Mouse (Mus musculus): ENCODE measurements around the gene Zfp936. TPM values are rescaled to one million over a fixed set of nuclear protein-coding genes. Genes with fewer than 3 reads are reported as not detected.
"Not testable (repeated sequence)": the region's sequence is repeated elsewhere in the genome, so short reads cannot be mapped to it uniquely, and the experiment has no call there.

Zfp936 gene
- polyA plus RNA-seq (2015; fragmentation: Nextera tagmentation; extraction: Ambion mirVana): not detected in 2 replicates

GRCm38 (mm10) chr7:43113929-43114328 is at the start of gene Zfp936:
TSS of gene Zfp936 (plus strand) at chr7:43114229.
- H3K4me2 ChIP-seq (ENCODE audit: low read depth, low read length); H3K9ac ChIP-seq (ENCODE audit: low read length); H3K4me1 ChIP-seq (ENCODE audit: control insufficient read depth, insufficient read depth, low read length); H3K4me3 ChIP-seq (ENCODE audit: low read length); H3K27me3 ChIP-seq (ENCODE audit: control insufficient read depth, insufficient read depth, low read length); H3K27ac ChIP-seq (ENCODE audit: low read length); ATAC-seq (replicated peaks; ENCODE audit: extremely low read depth, insufficient read depth, low FRiP score); H3K9me3 ChIP-seq (replicated peaks; ENCODE audit: control insufficient read depth, low read length); H3K36me3 ChIP-seq (ENCODE audit: control insufficient read depth, insufficient read depth): not testable (repeated sequence)
- WGBS: 74% methylated on average over 10 of the region's 10 CpGs

- Histone ChIP-seq H3K9me3 (replicated peaks; ENCODE audit: control insufficient read depth, low read length) (peaks cover 3% of the 10 kb centered on the region; the same call in 1 of the 2 replicates), H3K27ac (ENCODE audit: low read length) (no peak overlapping the region), H3K4me3 (ENCODE audit: low read length) (no peak overlapping the region), H3K27me3 (ENCODE audit: control insufficient read depth, insufficient read depth, low read length) (no peaks in the 10 kb centered on the region), H3K9ac (ENCODE audit: low read length) (no peak overlapping the region), H3K4me1 (ENCODE audit: control insufficient read depth, insufficient read depth, low read length) (no peaks in the 10 kb centered on the region), H3K36me3 (ENCODE audit: control insufficient read depth, insufficient read depth) (no peaks in the 10 kb centered on the region), H3K4me2 (ENCODE audit: low read depth, low read length) (no peak overlapping the region)
- 82% methylated on average over 8 of the region's 8 CpGs for WGBS
- no peak for ATAC-seq (replicated peaks; ENCODE audit: extremely low read depth, insufficient read depth, low FRiP score)
Measured at GRCm38 (mm10) chr7:43077831-43078230, 36.2 kb upstream of the Zfp936 start.

DNA sequence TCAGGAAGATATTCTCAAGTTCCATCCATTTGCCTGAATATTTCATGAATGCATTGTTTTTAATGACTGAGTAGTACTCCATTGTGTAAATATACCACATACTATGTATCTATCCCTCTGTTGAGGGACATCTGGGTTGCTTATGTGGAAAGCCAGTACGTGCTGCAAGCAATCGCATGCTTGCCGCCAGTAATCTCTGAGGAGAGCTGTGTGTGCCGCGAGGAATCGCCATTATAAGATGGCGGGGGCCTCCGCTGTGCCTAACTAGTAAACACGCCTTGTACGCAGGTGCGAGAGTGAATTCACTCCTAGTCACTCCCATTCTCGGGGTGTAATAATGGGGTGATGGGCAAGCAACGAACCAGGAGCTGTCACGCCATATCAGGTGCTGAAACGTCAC is 14.7 kb downstream of the Zfp936 start:
- not testable (repeated sequence) for H3K9ac ChIP-seq (ENCODE audit: low read length); H3K27me3 ChIP-seq (ENCODE audit: control insufficient read depth, insufficient read depth, low read length); H3K4me2 ChIP-seq (ENCODE audit: low read depth, low read length); H3K27ac ChIP-seq (ENCODE audit: low read length); ATAC-seq (replicated peaks; ENCODE audit: extremely low read depth, insufficient read depth, low FRiP score); H3K4me1 ChIP-seq (ENCODE audit: control insufficient read depth, insufficient read depth, low read length); H3K4me3 ChIP-seq (ENCODE audit: low read length); H3K36me3 ChIP-seq (ENCODE audit: control insufficient read depth, insufficient read depth)
- H3K9me3 ChIP-seq (replicated peaks; ENCODE audit: control insufficient read depth, low read length): peaks cover 31% of the 10 kb centered on the region
- WGBS: 90% methylated on average over 12 of the region's 15 CpGs

DNA sequence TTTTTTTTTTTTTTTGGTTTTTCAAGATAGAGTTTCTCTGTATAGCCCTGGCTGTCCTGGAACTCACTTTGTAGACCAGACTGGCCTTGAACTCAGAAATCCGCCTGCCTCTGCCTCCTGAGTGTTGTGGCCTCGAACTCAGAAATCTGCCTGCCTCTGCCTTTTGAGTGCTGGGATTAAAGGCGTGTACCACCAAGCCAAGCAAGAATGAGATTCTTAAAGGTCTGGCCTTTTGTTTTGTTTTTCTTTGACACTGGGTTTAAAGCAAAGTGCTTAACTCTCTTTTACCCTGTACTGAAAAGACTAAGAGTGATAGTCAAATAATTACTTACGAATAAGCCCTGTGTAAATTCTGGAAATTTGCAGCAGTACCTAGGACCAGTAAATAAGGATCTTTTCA is 50.1 kb downstream of the Zfp936 start:
- not testable (repeated sequence) for H3K4me2 ChIP-seq (ENCODE audit: low read depth, low read length); ATAC-seq (replicated peaks; ENCODE audit: extremely low read depth, insufficient read depth, low FRiP score); H3K27me3 ChIP-seq (ENCODE audit: control insufficient read depth, insufficient read depth, low read length); H3K36me3 ChIP-seq (ENCODE audit: control insufficient read depth, insufficient read depth); H3K4me1 ChIP-seq (ENCODE audit: control insufficient read depth, insufficient read depth, low read length); H3K4me3 ChIP-seq (ENCODE audit: low read length); H3K9ac ChIP-seq (ENCODE audit: low read length); H3K27ac ChIP-seq (ENCODE audit: low read length)
- peaks cover 48% of the 10 kb centered on the region for H3K9me3 ChIP-seq (replicated peaks; ENCODE audit: control insufficient read depth, low read length)
- WGBS: 66% methylated on average over 4 of the region's 4 CpGs

DNA sequence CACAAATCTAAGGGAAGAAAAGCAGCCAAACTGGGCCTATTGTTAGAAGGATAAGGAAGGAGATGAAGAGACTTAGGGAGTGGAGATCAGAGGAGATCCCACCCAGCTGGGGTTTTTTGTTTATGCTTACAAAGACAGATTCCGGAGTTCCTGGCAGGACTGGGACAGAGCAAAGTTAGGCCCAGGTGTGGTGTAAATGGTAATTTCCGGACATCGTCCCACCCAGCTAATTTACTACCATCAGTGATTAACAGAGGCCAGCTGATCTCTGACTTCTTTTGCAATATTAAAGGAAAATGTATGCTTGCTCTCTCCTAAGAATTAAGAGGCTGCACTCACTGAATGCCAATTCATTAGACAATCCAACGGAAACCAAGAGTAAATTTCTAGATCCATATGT is 53.1 kb downstream of the Zfp936 start:
- ATAC-seq (replicated peaks; ENCODE audit: extremely low read depth, insufficient read depth, low FRiP score); H3K9ac ChIP-seq (ENCODE audit: low read length); H3K36me3 ChIP-seq (ENCODE audit: control insufficient read depth, insufficient read depth); H3K4me2 ChIP-seq (ENCODE audit: low read depth, low read length); H3K4me3 ChIP-seq (ENCODE audit: low read length); H3K27me3 ChIP-seq (ENCODE audit: control insufficient read depth, insufficient read depth, low read length); H3K4me1 ChIP-seq (ENCODE audit: control insufficient read depth, insufficient read depth, low read length); H3K27ac ChIP-seq (ENCODE audit: low read length): not testable (repeated sequence)
- H3K9me3 ChIP-seq (replicated peaks; ENCODE audit: control insufficient read depth, low read length): peaks cover 50% of the 10 kb centered on the region
- 72% methylated on average over 4 of the region's 4 CpGs for WGBS

GRCm38 (mm10) chr7:43167811-43168210 is 53.8 kb downstream of the Zfp936 start:
- not testable (repeated sequence) for H3K4me2 ChIP-seq (ENCODE audit: low read depth, low read length); H3K4me1 ChIP-seq (ENCODE audit: control insufficient read depth, insufficient read depth, low read length); H3K36me3 ChIP-seq (ENCODE audit: control insufficient read depth, insufficient read depth); H3K9ac ChIP-seq (ENCODE audit: low read length); H3K27ac ChIP-seq (ENCODE audit: low read length); H3K27me3 ChIP-seq (ENCODE audit: control insufficient read depth, insufficient read depth, low read length); ATAC-seq (replicated peaks; ENCODE audit: extremely low read depth, insufficient read depth, low FRiP score); H3K4me3 ChIP-seq (ENCODE audit: low read length)
- WGBS: 77% methylated on average over 1 of the region's 1 CpGs
- H3K9me3 ChIP-seq (replicated peaks; ENCODE audit: control insufficient read depth, low read length): peaks cover 50% of the 10 kb centered on the region

- not testable (repeated sequence) for H3K9ac ChIP-seq (ENCODE audit: low read length); H3K36me3 ChIP-seq (ENCODE audit: control insufficient read depth, insufficient read depth); H3K4me2 ChIP-seq (ENCODE audit: low read depth, low read length); H3K4me1 ChIP-seq (ENCODE audit: control insufficient read depth, insufficient read depth, low read length); ATAC-seq (replicated peaks; ENCODE audit: extremely low read depth, insufficient read depth, low FRiP score); H3K27me3 ChIP-seq (ENCODE audit: control insufficient read depth, insufficient read depth, low read length); H3K4me3 ChIP-seq (ENCODE audit: low read length); H3K27ac ChIP-seq (ENCODE audit: low read length)
- H3K9me3 ChIP-seq (replicated peaks; ENCODE audit: control insufficient read depth, low read length): peaks cover 48% of the 10 kb centered on the region
- 26% methylated on average over 1 of the region's 1 CpGs for WGBS
Measured at GRCm38 (mm10) chr7:43168212-43168611, 54.2 kb downstream of the Zfp936 start.

DNA sequence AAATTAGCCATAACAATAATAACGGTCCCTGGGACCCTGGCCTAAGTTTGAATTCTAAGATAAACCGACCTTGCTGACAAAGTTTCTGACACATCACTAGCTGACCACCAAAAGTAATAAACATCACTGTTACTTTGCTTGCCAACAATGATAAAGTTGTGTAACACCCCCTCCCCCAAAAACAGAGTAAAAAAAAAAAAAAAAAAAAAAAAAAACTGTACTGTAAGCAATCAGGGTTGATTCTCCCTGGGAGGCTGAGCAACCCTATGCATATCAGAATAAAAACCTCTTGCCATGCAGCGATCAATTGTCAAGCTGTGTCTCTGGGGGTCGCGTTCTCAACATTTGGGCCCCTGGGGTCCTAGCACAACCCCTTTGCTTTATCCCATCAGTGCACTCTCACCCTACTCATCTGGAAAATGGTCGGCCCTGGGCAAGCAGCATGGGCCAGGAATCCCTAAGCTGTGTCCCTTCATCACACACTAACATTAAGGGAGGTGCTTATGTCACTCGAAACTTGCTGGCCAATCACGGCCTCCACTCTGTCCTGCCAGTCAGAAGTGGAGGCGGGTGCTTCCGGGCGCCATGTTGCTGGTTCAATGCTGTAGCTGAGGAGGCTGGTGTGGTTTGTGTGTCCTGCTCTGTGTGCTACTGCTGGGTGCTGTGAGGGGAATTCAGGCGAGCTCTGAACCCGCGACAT is 63.1 kb downstream of the Zfp936 start:
- Histone ChIP-seq H3K27me3 (ENCODE audit: control insufficient read depth, insufficient read depth, low read length) (no peaks in the 10 kb centered on the region), H3K4me1 (ENCODE audit: control insufficient read depth, insufficient read depth, low read length) (no peaks in the 10 kb centered on the region), H3K36me3 (ENCODE audit: control insufficient read depth, insufficient read depth) (no peaks in the 10 kb centered on the region), H3K4me2 (ENCODE audit: low read depth, low read length) (no peak overlapping the region), H3K27ac (ENCODE audit: low read length) (no peak overlapping the region), H3K9me3 (replicated peaks; ENCODE audit: control insufficient read depth, low read length) (peaks cover 41% of the 10 kb centered on the region), H3K9ac (ENCODE audit: low read length) (no peak overlapping the region), H3K4me3 (ENCODE audit: low read length) (no peak overlapping the region)
- no peak for ATAC-seq (replicated peaks; ENCODE audit: extremely low read depth, insufficient read depth, low FRiP score)
- 80% methylated on average over 14 of the region's 14 CpGs for WGBS

- H3K27me3 ChIP-seq (ENCODE audit: control insufficient read depth, insufficient read depth, low read length); H3K9ac ChIP-seq (ENCODE audit: low read length); H3K4me1 ChIP-seq (ENCODE audit: control insufficient read depth, insufficient read depth, low read length); H3K27ac ChIP-seq (ENCODE audit: low read length); H3K4me3 ChIP-seq (ENCODE audit: low read length); H3K36me3 ChIP-seq (ENCODE audit: control insufficient read depth, insufficient read depth); H3K9me3 ChIP-seq (replicated peaks; ENCODE audit: control insufficient read depth, low read length); ATAC-seq (replicated peaks; ENCODE audit: extremely low read depth, insufficient read depth, low FRiP score); H3K4me2 ChIP-seq (ENCODE audit: low read depth, low read length): not testable (repeated sequence)
- WGBS: 77% methylated on average over 7 of the region's 7 CpGs
Measured at GRCm38 (mm10) chr7:43213781-43214180, 99.8 kb downstream of the Zfp936 start.
